Mouse (Mus musculus): ENCODE data around the gene Gm20388.

DNA sequence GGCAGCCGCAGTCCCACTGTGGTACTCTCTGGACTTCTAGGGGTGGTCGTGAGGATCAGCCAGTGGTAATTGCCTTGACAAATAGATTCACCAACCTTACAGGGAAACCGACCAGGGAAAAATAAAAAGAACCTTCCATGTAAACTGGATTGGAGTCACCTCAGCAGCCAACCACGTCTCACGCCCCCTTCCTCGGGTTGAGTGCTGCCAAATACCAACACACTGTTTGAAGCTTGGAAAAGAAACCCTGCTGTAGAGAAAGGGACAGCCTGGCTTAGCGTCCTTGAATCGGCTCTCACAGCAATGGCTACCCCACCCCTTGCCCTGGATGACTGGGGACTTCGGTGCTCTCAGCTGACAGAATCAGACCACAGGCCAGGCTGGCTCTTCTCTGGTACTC lies 1386.7 kb downstream of the Gm20388 start:
- TF ChIP-seq CTCF (IDR thresholded peaks at IDR 0.05; ENCODE audit: low read depth, low read length): no peak
- no peak for TF ChIP-seq POLR2A (IDR thresholded peaks at IDR 0.05; ENCODE audit: insufficient read depth, low read length)

Measured in ES-Bruce4 (cell line).